Mouse (Mus musculus): ENCODE measurements around the gene Chrm3. TPM values are rescaled to one million over a fixed set of nuclear protein-coding genes. Genes with fewer than 3 reads are reported as not detected.

The Chrm3 gene
- polyA plus RNA-seq, 1 experiment from 2014 or later: 0.22 TPM

DNA sequence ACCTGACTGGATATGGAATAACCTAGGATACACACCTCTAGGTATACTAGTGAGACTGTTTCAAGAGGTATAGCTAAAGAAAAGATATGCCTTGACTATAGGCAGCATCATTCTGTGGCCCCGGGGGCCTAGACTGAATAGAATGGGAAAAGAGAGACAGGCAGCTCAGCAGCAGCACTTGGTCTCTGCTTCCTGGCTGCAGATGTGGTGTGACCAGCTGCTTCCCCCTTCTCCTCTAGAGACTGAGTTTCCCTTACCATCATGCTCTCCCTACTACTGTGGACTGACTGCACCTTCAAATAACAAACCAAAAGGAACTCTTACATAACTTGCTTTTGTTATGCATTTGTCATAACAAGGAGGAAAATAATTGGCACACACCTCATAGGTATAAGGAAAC lies 430.0 kb downstream of the Chrm3 start:
- no peaks in the 10 kb centered on the region for H3K36me3 ChIP-seq (ENCODE audit: control insufficient read depth, insufficient read depth, low read length)
- H3K4me2 ChIP-seq: no peak overlapping the region
- no peak overlapping the region for H3K9ac ChIP-seq (ENCODE audit: low read depth, low read length)
- WGBS: 50% methylated on average over 1 of the region's 1 CpGs
- H3K9me3 ChIP-seq (ENCODE audit: control insufficient read depth, low read length): no peaks in the 10 kb centered on the region
- H3K4me1 ChIP-seq (replicated peaks; ENCODE audit: control insufficient read depth, insufficient read depth, low read length): no peaks in the 10 kb centered on the region
- H3K27ac ChIP-seq (ENCODE audit: low read depth, low read length): no peak overlapping the region
- no peak overlapping the region for H3K4me3 ChIP-seq (ENCODE audit: low read depth, low read length)
- ATAC-seq (replicated peaks; ENCODE audit: low FRiP score) (no peak), DNase-seq (ENCODE audit: low spot score) (no peak)
- no peaks in the 10 kb centered on the region for H3K27me3 ChIP-seq (replicated peaks; ENCODE audit: control insufficient read depth, insufficient read depth, low read length)

DNA sequence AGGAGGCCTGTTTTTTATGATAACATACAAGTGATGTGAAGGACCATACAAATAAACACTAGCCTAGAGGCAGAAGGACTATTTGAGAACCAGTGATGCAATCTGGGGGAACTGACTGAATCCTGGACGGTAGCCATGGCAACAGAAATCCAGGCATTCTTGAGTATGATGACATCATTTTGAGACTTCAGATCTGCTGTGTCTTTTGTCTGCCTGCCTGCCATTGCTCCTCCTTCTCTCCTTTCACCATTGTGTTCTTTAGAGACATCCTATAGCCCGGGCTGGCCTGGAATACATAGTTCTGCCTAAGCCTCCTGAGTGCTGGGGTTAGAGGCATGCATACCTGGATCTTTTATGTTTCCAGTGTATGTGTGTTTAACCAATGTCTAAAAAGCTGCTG lies 430.7 kb downstream of the Chrm3 start:
- no peaks in the 10 kb centered on the region for H3K27me3 ChIP-seq (replicated peaks; ENCODE audit: control insufficient read depth, insufficient read depth, low read length)
- ATAC-seq (replicated peaks; ENCODE audit: low FRiP score): no peak
- H3K9me3 ChIP-seq (ENCODE audit: control insufficient read depth, low read length): no peaks in the 10 kb centered on the region
- 58% methylated on average over 2 of the region's 2 CpGs for WGBS
- H3K27ac ChIP-seq (ENCODE audit: low read depth, low read length): no peak overlapping the region
- H3K4me2 ChIP-seq: no peak overlapping the region
- DNase-seq (ENCODE audit: low spot score): no peak
- H3K36me3 ChIP-seq (ENCODE audit: control insufficient read depth, insufficient read depth, low read length): no peaks in the 10 kb centered on the region
- H3K4me1 ChIP-seq (replicated peaks; ENCODE audit: control insufficient read depth, insufficient read depth, low read length): no peaks in the 10 kb centered on the region
- no peak overlapping the region for H3K9ac ChIP-seq (ENCODE audit: low read depth, low read length)
- no peak overlapping the region for H3K4me3 ChIP-seq (ENCODE audit: low read depth, low read length)

DNA sequence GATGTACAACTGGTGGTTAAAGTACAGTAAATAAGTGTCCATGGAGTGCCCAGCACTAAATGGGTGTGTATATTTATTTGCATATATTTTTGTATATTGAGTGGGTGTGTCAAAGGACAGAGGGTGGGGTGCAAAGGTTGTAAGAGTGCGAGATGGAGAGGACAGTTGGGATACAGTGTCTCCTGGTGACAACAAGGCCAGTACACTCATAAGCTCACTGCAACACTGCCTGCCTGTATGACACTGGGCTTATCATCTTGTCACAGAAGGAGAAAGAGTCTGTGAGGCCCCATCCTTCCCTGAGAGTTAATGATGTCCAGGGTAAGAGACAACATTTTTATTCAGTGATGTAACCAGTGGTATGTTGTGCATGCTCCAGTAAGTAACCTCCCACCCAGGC lies 439.5 kb downstream of the Chrm3 start:
- H3K27me3 ChIP-seq (replicated peaks; ENCODE audit: control insufficient read depth, insufficient read depth, low read length): no peaks in the 10 kb centered on the region
- no peaks in the 10 kb centered on the region for H3K9me3 ChIP-seq (ENCODE audit: control insufficient read depth, low read length)
- H3K4me3 ChIP-seq (ENCODE audit: low read depth, low read length): no peak overlapping the region
- DNase-seq (ENCODE audit: low spot score) (no peak), ATAC-seq (replicated peaks; ENCODE audit: low FRiP score) (no peak; the same call in 1 of the 2 replicates)
- H3K4me1 ChIP-seq (replicated peaks; ENCODE audit: control insufficient read depth, insufficient read depth, low read length): no peaks in the 10 kb centered on the region
- H3K36me3 ChIP-seq (ENCODE audit: control insufficient read depth, insufficient read depth, low read length): no peaks in the 10 kb centered on the region
- no peak overlapping the region for H3K9ac ChIP-seq (ENCODE audit: low read depth, low read length)
- H3K4me2 ChIP-seq: no peak overlapping the region
- no peak overlapping the region for H3K27ac ChIP-seq (ENCODE audit: low read depth, low read length)
- 68% methylated on average over 1 of the region's 1 CpGs for WGBS

DNA sequence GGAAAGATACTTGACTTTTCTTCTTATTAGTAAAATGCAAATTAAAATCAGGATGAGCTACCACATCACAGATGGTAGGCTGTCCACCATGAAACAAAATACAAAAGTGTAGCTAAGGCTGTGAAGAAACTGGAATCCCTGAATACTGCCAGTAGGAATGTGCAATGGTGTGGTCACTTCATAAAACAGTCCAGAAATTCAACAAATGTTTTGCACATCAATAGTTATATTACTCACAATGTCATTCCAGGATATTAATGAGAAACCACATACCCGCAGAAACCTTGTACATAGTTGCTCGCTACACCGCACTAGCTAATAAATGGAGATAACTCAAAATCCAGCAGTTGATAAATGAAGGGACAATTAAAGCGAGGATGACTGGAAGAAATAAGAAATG lies 447.9 kb downstream of the Chrm3 start:
- H3K27ac ChIP-seq (ENCODE audit: low read depth, low read length): no peak overlapping the region
- DNase-seq (ENCODE audit: low spot score): no peak
- WGBS: 84% methylated on average over 4 of the region's 4 CpGs
- H3K4me3 ChIP-seq (ENCODE audit: low read depth, low read length): no peak overlapping the region
- no peaks in the 10 kb centered on the region for H3K27me3 ChIP-seq (replicated peaks; ENCODE audit: control insufficient read depth, insufficient read depth, low read length)
- no peak overlapping the region for H3K9ac ChIP-seq (ENCODE audit: low read depth, low read length)
- no peak for ATAC-seq (replicated peaks; ENCODE audit: low FRiP score)
- H3K9me3 ChIP-seq (ENCODE audit: control insufficient read depth, low read length): no peaks in the 10 kb centered on the region
- H3K36me3 ChIP-seq (ENCODE audit: control insufficient read depth, insufficient read depth, low read length): no peaks in the 10 kb centered on the region
- no peak overlapping the region for H3K4me2 ChIP-seq
- no peaks in the 10 kb centered on the region for H3K4me1 ChIP-seq (replicated peaks; ENCODE audit: control insufficient read depth, insufficient read depth, low read length)

DNA sequence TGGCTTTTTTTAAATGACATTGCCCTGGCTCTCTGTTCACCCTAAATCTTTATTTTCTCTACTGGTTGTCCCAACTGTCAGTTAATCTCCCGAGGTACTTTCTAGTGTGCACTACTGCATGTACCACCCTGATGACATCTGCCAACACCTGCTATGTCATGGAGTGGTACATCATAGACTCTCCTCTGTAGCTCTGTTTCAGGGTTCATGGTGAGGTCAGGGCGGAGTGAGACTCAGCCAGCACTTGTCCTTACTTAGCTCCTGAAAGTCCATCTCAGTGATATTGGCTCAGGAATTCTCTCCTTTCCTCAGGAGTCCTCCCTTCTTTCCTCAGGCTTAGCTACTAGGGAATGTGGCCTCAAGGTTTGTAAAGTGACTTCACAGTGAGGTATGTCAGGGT lies 451.9 kb downstream of the Chrm3 start:
- H3K4me3 ChIP-seq (ENCODE audit: low read depth, low read length): no peak overlapping the region
- no peaks in the 10 kb centered on the region for H3K9me3 ChIP-seq (ENCODE audit: control insufficient read depth, low read length)
- WGBS: 63% methylated on average over 2 of the region's 2 CpGs
- no peak overlapping the region for H3K4me2 ChIP-seq
- H3K9ac ChIP-seq (ENCODE audit: low read depth, low read length): no peak overlapping the region
- no peak for ATAC-seq (replicated peaks; ENCODE audit: low FRiP score)
- H3K27ac ChIP-seq (ENCODE audit: low read depth, low read length): no peak overlapping the region
- no peaks in the 10 kb centered on the region for H3K27me3 ChIP-seq (replicated peaks; ENCODE audit: control insufficient read depth, insufficient read depth, low read length)
- DNase-seq (ENCODE audit: low spot score): no peak
- H3K36me3 ChIP-seq (ENCODE audit: control insufficient read depth, insufficient read depth, low read length): no peaks in the 10 kb centered on the region
- H3K4me1 ChIP-seq (replicated peaks; ENCODE audit: control insufficient read depth, insufficient read depth, low read length): no peaks in the 10 kb centered on the region

DNA sequence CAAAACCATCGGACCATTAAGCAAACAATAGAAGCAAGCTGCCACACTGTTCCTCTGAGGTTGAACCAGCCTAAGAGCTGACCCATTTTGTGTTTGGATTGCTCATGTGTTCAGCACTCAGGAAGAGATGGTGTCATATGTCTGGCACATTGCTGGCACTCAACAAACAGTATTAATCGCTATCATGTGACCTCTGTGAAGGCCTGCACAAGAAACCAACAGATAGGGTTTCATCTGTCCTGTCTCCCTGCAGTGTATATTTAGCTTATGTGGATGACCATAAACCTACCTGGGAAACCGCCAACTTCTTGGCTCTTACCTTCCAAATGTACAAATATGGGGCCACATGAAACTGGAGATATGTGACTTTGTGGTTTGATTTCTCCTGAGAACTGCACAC lies 453.4 kb downstream of the Chrm3 start:
- DNase-seq (ENCODE audit: low spot score): no peak
- H3K27me3 ChIP-seq (replicated peaks; ENCODE audit: control insufficient read depth, insufficient read depth, low read length): no peaks in the 10 kb centered on the region

DNA sequence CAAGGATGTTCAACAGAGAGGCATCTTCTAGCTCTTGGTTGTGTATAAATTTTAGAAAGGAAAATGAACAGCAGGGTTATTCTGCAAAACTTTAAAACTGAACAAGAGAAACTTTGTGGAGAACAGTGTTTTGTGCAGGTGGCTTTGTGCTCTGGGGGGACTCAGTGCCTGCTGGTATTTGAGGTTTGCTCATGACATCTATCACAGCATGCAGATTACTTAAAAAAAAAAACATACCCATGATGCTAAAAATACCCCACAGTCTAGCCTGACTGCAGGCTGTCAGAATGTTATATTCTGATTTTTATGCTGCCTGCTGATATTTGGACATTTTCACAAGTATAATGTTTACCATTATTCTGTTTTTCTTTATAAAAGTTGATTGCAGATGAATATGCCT lies 456.2 kb downstream of the Chrm3 start:
- no peaks in the 10 kb centered on the region for H3K36me3 ChIP-seq (ENCODE audit: control insufficient read depth, insufficient read depth, low read length)
- H3K27me3 ChIP-seq (replicated peaks; ENCODE audit: control insufficient read depth, insufficient read depth, low read length): no peaks in the 10 kb centered on the region
- ATAC-seq (replicated peaks; ENCODE audit: low FRiP score): no peak
- DNase-seq (ENCODE audit: low spot score): no peak
- no peak overlapping the region for H3K4me3 ChIP-seq (ENCODE audit: low read depth, low read length)
- no peak overlapping the region for H3K27ac ChIP-seq (ENCODE audit: low read depth, low read length)
- no peak overlapping the region for H3K4me2 ChIP-seq
- H3K9me3 ChIP-seq (ENCODE audit: control insufficient read depth, low read length): no peaks in the 10 kb centered on the region
- H3K4me1 ChIP-seq (replicated peaks; ENCODE audit: control insufficient read depth, insufficient read depth, low read length): no peaks in the 10 kb centered on the region
- no peak overlapping the region for H3K9ac ChIP-seq (ENCODE audit: low read depth, low read length)

More for the DNA sequence above, 453.4 kb downstream of the Chrm3 start:
- WGBS: 74% methylated on average over 3 of the region's 3 CpGs
- Histone ChIP-seq H3K36me3 (ENCODE audit: control insufficient read depth, insufficient read depth, low read length) (no peaks in the 10 kb centered on the region), H3K9ac (ENCODE audit: low read depth, low read length) (no peak overlapping the region), H3K4me3 (ENCODE audit: low read depth, low read length) (no peak overlapping the region), H3K9me3 (ENCODE audit: control insufficient read depth, low read length) (no peaks in the 10 kb centered on the region), H3K4me2 (no peak overlapping the region), H3K4me1 (replicated peaks; ENCODE audit: control insufficient read depth, insufficient read depth, low read length) (no peaks in the 10 kb centered on the region), H3K27ac (ENCODE audit: low read depth, low read length) (no peak overlapping the region)
- ATAC-seq (replicated peaks; ENCODE audit: low FRiP score): no peak

DNA sequence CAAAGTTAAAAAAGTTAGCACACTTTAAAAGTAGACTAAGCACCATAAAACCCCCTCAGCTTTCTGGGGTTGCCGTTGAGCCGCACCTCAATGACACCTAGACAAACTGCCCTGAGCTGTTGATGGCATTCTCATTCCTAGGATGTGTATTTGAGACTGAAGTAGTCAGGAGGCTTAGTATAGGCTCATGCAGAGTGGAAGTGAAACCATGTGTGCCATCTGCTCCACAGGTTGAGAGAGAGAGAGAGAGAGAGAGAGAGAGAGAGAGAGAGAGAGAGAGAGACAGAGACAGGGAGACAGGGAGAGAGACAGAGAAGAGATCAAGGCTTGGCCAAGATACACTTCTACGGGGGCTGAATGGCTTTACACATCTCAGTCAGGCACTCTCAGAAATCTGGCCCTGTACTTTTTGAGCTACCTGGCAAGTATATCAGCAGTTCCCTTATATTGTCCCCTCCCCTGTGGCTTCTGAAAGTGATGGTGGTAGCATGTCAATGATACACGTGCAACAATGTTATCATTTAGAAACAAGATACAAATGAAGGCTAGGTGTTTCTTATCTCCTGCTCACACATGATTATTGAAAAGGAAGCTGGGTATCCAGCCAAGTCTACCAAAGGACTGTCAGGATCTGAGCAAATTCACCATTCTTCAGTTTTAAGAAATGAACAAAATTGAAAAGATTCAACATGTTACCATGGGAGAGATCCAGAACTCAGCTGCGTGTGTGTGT lies 459.8 kb downstream of the Chrm3 start:
- Histone ChIP-seq H3K4me1 (replicated peaks; ENCODE audit: control insufficient read depth, insufficient read depth, low read length) (no peaks in the 10 kb centered on the region), H3K27me3 (replicated peaks; ENCODE audit: control insufficient read depth, insufficient read depth, low read length) (no peaks in the 10 kb centered on the region), H3K4me2 (no peak overlapping the region), H3K9me3 (ENCODE audit: control insufficient read depth, low read length) (no peaks in the 10 kb centered on the region), H3K4me3 (ENCODE audit: low read depth, low read length) (no peak overlapping the region), H3K36me3 (ENCODE audit: control insufficient read depth, insufficient read depth, low read length) (no peaks in the 10 kb centered on the region), H3K27ac (ENCODE audit: low read depth, low read length) (no peak overlapping the region), H3K9ac (ENCODE audit: low read depth, low read length) (no peak overlapping the region)
- DNase-seq (ENCODE audit: low spot score) (no peak), ATAC-seq (replicated peaks; ENCODE audit: low FRiP score) (no peak)
- WGBS: 74% methylated on average over 5 of the region's 5 CpGs

DNA sequence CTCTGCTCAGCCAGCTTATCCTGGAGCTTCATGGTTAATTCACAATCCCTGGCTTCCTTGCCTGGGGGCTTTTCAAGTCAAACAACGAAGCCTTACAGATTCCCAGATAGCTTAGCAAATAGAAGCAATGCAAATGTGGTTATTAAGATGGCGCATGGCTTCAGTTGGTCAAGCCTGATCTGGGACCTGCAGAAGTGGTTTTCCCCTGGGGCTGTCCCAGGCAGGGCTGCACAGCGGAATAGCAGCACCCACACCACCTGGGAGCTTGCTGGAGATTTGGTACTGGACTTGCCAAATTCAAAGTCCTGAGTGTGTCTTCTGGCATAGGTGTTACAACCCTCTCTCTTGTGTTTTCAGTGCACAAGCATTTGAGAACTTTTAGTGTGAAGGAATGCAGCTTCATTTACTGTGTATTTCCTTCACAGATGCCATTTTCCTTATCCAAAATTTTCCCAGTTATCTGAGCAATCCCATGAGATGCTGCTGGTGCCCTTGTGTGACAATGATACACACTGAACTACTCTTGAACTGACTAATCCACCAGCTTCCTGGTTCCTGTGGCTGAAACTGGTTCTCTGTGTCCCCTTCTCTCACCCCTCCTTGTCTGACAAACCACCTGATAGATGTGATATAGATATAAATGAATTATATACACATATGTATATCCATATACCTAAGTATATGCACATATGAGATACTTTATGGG lies 461.8 kb downstream of the Chrm3 start:
- no peak overlapping the region for H3K4me2 ChIP-seq
- H3K4me1 ChIP-seq (replicated peaks; ENCODE audit: control insufficient read depth, insufficient read depth, low read length): no peaks in the 10 kb centered on the region
- ATAC-seq (replicated peaks; ENCODE audit: low FRiP score): no peak
- H3K36me3 ChIP-seq (ENCODE audit: control insufficient read depth, insufficient read depth, low read length): no peaks in the 10 kb centered on the region
- H3K4me3 ChIP-seq (ENCODE audit: low read depth, low read length): no peak overlapping the region
- DNase-seq (ENCODE audit: low spot score): no peak
- H3K27ac ChIP-seq (ENCODE audit: low read depth, low read length): no peak overlapping the region
- no peaks in the 10 kb centered on the region for H3K27me3 ChIP-seq (replicated peaks; ENCODE audit: control insufficient read depth, insufficient read depth, low read length)
- H3K9ac ChIP-seq (ENCODE audit: low read depth, low read length): no peak overlapping the region
- no peaks in the 10 kb centered on the region for H3K9me3 ChIP-seq (ENCODE audit: control insufficient read depth, low read length)
- WGBS: 67% methylated on average over 3 of the region's 3 CpGs

Data from liver, embryonic 11.5 days (tissue).